Mouse (Mus musculus) 3134 (cell line): ENCODE measurements around the gene Pard6a.

Experiments
- DNase-seq: peaks from one replicate; pipeline ENCODE4 v3.0.0-alpha.2; 2011; ENCODE audit warnings: low spot score; ENCODE audit not compliant: insufficient read length; ENCODE audit errors: extremely low read depth

Gene Pard6a

DNA sequence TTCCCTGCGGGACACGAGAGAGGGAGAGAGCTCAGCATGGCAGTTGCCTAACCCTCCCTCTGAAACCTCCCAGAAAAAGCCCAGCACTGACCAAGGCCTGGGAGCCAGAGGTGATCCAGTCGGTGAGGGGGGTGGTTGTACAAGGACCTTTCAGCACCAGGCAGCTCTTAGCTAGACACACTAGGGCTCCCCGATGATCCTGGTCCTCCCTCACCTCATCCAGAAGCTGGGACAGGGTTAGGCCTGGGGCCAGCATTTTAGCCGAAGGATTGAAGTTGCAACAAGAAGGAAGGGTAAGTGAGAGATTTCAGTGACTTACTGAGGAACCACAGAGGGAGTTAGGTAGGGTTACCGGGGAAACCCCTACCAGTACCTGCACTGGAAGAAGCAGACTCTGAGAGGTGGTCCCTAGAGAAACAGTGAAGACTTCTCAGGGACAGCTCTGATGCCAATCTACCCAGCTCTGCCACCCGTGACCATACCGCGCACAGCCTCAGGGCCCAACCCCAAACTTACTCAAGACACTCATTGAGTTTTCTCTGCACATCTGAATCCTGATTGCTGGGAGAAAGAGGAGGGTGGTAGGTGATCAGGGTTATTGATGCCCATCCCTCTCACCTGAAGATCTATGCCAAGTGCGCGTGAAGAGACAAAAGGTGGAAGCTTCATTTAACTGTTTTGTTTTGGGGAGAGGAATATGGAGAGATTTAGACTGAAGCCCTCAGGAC is 1.3 kb upstream of the Pard6a start:
- no peak for DNase-seq

GRCm38 (mm10) chr8:105700566-105700965 is 382 bp upstream of the Pard6a start:
- no peak for DNase-seq

DNA sequence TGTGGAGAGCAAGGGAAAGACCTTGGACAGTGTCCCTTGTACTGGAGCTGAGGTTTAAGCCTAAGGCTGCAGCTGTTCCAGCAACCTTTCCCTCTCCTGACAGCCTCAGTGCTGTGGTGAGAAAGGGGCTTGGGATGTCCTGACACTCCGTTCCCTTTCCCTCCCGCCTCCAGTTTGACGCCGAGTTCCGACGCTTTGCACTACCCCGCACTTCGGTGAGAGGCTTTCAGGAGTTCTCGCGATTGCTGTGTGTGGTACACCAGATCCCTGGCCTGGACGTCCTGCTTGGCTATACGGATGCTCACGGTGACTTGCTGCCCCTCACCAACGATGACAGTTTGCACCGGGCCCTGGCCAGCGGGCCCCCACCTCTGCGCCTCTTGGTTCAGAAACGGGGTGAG is 1.1 kb downstream of the Pard6a start:
- no peak for DNase-seq

- no peak for DNase-seq
Observed at GRCm38 (mm10) chr8:105702731-105703415, 1.9 kb downstream of the Pard6a start.

DNA sequence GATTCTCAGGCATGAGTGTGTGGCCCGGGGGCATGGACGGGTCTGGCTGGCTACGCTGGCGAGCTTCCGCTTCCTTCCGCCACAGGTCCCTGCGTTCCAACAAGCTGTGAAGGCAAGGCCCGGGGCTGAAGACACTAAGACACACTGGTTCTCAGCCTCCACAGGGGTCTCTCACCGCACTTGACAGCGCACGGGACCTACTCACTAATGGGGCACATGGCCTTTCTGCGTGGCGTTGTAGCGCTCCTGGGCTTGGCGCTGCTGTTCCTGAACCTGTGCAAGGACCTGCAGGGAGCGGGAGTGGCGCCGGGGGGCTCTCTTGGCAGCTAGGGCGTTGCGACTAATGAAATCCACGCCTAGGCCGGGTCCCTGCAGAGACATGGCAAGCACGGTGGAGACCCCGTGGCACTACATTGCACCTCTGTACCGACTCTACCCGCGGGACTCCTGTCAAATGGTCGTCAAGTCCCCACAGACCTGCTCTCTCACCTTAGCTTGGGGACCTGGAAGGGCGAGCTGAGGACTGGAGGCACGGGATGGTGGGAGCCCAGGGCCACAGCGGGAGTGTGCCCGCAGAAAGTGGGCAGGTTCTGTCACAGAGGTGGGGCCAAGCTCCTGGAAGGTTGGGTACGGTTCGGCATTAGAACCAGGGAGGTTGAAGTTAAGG is 3.3 kb downstream of the Pard6a start:
- DNase-seq: no peak

DNA sequence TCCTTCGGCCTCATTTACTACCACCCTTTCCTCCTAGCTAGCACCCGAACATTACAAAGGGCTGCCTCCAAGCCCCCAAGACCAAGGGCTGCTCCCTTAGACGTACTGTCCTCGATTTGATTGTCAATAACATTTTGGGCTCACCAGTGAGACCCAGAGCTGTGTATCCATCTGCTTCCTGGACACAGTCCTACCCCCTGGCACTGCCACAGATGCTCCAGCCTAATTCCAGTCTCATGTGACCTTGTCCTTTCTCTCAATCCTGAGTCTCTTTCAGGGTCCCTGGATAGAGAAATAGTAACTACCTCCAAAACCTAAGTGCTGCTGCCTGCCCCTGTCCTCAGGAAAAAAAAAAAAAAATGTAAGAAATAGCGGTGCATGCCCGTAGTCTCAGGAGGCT is 4.0 kb downstream of the Pard6a start:
- no peak for DNase-seq

- no peak for DNase-seq
Observed at GRCm38 (mm10) chr8:105706426-105706825, 5.5 kb downstream of the Pard6a start.

- DNase-seq: peak; percentile 84
Observed at GRCm38 (mm10) chr8:105707498-105708403, 6.8 kb downstream of the Pard6a start, which contains the start of the genes 4933405L10Rik and Enkd1. Gene 4933405L10Rik, plus strand, starts transcription at chr8:105707655. Gene Enkd1, minus strand, starts transcription at chr8:105708210.

DNA sequence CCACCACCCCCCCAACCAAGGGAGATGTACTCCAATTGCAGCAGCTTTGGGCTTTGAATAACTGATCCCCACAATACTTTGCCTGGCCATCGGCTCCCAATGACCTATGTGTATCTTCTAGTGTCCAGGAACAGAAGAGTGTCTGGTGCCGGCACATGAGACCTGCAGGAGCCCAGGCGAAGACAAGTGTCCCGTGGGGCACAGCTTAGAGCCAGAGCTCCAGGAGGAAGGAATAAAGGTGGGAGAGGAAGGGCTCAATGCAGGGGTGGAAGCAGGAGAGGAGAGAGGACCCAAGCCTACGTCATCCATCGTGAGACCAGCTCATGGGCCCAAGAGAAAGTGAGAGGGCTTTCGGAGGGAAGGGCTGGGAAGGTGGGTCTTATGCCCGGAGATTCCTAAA is 7.7 kb downstream of the Pard6a start:
- no peak for DNase-seq

DNA sequence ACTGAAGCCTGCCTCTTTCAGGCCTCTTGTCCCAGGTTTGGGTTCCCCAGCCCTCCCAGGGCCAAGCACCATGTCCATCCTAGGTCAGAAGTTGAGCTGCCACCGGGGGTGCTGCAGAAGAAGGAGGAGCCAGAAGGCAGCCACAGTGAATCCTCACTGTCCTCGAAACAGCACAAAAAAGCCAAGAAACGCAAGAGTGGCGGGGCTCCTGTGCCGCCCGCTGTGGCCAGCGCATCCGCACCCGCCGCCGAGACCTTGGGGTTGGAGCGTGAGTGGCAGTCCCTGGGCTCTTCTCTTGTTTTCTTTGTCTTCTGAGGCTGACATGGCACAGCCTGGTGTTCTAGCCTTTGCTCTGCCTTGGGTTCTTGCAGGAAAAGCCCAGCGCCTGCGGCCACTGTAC is 8.4 kb downstream of the Pard6a start:
- DNase-seq: no peak

DNA sequence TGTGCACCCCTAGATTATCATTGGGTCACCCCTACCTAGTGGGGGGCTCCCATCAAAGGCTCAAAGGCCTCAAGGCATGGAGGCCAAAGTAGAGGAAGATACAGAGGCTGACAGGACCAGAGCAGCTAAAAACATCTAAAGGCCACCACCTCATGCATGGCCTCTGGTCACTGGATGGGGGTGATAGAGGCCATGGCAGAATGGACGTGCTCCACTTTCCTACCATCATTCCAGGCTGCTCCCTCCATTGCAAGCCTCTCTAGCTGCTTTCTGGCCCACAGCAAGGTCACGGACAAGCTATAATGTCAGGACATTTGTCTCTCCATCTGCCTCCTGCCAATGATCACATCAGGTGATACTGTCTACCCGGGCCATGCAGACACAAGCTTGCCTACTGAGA is 11.3 kb downstream of the Pard6a start:
- no peak for DNase-seq

- DNase-seq: no peak
Observed at GRCm38 (mm10) chr8:105714139-105714538, 13.2 kb downstream of the Pard6a start.

DNA sequence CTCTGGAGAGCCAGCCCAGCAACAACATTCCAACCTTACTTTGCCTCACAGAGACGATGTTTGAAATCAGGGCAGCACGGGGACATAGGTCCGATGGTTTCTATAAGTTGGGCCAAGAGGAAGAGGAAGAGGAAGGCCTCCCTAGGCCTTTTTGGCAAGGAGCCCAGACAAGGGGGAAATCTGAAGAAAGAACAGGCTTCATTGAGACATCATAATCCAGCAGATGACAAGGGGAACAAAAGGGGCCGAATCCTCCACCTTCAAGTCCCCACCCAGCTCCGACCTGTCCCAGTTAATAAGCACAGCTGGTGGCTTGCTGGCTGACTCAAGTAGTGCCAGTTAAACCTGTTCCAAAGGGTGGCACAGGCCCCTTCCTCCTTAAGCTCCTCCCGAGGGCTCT is 14.1 kb downstream of the Pard6a start:
- no peak for DNase-seq

DNA sequence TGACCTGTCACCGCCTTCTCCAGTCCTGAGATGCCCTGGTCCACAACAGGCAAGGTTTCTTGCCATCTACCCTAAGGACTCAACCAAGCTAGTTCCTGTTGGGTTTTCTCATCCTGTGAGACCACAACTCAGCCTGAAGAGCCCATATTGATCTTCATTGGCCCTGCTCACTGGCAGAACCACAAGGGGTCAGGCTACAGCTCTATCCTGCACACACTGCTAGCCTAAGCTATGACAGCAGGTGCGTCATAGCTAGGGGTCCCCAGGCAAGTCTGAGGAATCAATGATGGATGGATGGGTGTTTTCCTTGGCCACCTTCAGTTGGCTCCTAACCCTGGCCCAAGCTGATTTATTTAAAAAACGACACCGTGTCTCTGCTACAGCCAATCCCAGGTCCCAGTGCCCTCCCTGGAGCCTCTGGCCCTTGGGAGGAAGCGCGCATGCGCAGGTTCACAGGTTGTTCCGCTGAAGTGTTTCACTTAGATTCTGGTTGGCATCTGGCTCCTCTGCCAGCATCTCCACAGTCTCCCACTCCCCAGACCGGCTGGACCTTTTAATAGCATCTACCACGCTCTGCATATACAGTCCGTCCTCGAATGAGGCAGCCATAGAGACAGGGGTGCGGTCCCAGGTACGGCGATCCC is 15.5 kb downstream of the Pard6a start:
- no peak for DNase-seq

DNA sequence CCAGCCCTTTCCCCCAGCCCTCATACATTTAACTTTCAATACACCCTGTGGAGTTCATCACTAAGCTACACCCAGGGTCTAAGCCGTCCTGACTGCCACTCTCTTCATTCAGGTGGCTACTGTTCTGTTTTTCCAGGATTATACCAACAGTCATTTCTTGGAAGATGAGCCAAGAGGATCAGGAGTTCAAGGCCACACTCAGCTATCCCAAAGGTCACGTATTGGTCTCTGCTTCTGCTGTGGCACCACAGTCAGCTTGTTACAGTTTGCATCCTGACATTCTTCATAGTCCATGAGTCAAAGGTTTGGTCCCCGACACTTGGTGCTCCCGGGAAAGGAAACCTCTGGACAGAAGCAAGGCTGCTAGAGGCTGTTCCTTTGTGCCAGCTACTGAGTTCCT is 18.7 kb downstream of the Pard6a start:
- DNase-seq: no peak

- DNase-seq: no peak
Observed at GRCm38 (mm10) chr8:105722861-105723260, 21.9 kb downstream of the Pard6a start.

DNA sequence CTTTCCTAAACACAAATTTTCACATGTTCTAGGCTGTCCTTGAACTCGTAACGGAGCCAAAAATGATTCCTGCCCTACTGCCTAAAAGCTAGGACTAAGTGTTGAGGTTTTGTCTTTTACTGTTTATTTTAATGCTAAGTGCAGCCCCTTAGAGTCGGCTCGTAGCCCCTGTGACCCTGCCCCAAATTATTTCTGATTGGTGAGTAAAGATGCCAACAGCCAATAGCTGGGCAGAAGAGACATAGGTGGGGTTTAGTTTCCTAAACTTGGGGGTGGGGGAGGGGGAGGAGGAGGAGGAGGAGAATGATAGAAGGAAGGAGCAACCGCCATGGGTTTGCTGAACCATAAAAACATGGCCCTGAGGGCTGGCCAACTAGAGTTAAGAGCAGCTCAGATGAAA is 24.8 kb downstream of the Pard6a start:
- no peak for DNase-seq

DNA sequence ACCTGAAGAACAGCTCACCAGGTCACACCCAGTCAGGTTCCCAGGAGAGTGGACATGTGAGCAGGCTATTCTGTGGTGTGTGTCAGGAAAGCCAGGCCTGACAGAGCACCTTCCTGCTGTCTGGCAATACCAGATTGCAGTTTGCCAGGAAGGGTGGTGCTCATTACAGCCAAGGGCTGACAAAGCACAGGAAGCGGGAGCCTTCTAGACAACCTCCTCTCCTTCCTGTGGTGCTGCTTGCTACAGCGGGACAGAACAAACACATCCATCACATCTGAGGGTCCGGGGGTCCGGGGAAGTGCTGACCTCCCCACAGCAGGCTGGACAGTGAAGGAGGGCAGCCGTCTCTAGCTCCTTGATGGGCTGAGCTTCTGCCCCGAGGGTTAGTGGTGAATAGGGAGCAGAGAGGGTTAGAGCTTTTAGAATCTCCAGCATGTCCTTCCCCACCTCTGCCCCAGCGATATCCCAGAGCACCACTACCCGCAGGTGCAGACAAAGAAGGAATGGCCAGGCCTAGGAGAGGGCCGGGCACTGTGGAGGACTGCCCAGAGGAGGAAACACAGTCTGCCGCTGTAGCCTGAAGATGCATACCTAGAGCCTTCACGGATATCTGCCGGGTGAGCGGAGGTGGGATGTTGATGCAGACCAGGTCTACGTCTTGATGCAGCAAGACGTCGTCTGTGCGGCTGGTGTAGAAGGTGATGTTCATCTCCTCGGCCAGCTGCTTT is 26.6 kb downstream of the Pard6a start:
- no peak for DNase-seq

DNA sequence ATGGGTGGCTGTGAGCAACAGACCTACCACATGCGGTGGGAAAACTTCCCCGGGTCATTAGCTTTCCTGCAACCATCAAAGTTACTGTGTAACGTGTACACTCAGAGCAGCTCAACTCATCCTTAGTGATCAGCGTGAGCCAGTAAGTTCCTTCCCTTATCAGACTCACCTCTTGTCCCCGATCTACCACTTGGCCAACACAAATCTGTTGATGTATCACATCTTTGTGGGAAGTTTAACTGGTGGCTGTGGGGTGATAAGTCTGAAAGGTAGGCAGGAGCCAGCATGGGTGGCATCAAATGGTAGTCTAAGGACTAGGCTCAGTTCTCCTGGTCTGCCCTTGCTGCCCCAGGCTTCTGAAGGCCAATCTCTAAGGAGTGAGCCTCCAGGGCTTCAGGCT is 31.2 kb downstream of the Pard6a start:
- DNase-seq: no peak

- no peak for DNase-seq
Observed at GRCm38 (mm10) chr8:105739216-105739615, 38.3 kb downstream of the Pard6a start.
